Comparison of ENCODE assay signal across 11 mouse cellular contexts in genomic region chr17:24718938-24719337, GRCm38 (mm10). TPM values are rescaled to one million over a fixed set of nuclear protein-coding genes. Genes with fewer than 3 reads are reported as not detected.
A peak's percentile ranks its signal among the peaks of the same experiment; 100 is the strongest.
DNase-seq lines count a peak whose midpoint lies in the region; ATAC-seq and TF ChIP-seq lines count a peak whose summit lies in the region.
"Not testable (repeated sequence)": the region's sequence is repeated elsewhere in the genome, so short reads cannot be mapped to it uniquely, and the experiment has no call there.
"Had no signal": no experiment of that assay in that cellular context is flagged by ENCODE, and none has a peak within 500 bp of the region (broad histone marks: within the 10 kb centered on the region; RNA-seq: fewer than 3 reads in every experiment).

No protein-coding gene starts in this region.

- peak overlapping the region; percentile 98 for H3K9ac ChIP-seq in heart, embryonic 12.5 days
- not testable (repeated sequence) for H3K9ac ChIP-seq in hindbrain, postnatal 0 days (replicated peaks; ENCODE audit: low read length)
- H3K9ac ChIP-seq in limb, embryonic 11.5 days (ENCODE audit: low read length): peak overlapping the region; percentile 90
- H3K9ac ChIP-seq in lung, embryonic 14.5 days: peak overlapping the region; percentile 95
- peak overlapping the region; percentile 94; the same call in 1 of the 2 replicates for H3K9ac ChIP-seq in midbrain, postnatal 0 days (replicated peaks; ENCODE audit: low read length, poor library complexity, severe bottlenecking)
- peak overlapping the region; percentile 61; the same call in 1 of the 2 replicates for H3K9ac ChIP-seq in stomach, postnatal 0 days (ENCODE audit: low read length)

- peaks cover 51% of the 10 kb centered on the region for H3K36me3 ChIP-seq in erythroblast, embryonic 14.5 days (ENCODE audit: control insufficient read depth)
- peaks cover 41% of the 10 kb centered on the region for H3K36me3 ChIP-seq in heart, embryonic 12.5 days
- H3K36me3 ChIP-seq in hindbrain, postnatal 0 days (ENCODE audit: insufficient read depth, low read length): peaks cover 12% of the 10 kb centered on the region
- H3K36me3 ChIP-seq in limb, embryonic 11.5 days (ENCODE audit: control insufficient read depth, insufficient read depth, low read length): peaks cover 14% of the 10 kb centered on the region
- H3K36me3 ChIP-seq in lung, embryonic 14.5 days (ENCODE audit: insufficient read depth): peaks cover 47% of the 10 kb centered on the region
- H3K36me3 ChIP-seq in midbrain, postnatal 0 days (ENCODE audit: insufficient read depth, low read length): peaks cover 13% of the 10 kb centered on the region; the same call in 1 of the 2 replicates
- H3K36me3 ChIP-seq in stomach, postnatal 0 days (ENCODE audit: control insufficient read depth, insufficient read depth, low read length): not testable (repeated sequence)

- not testable (repeated sequence) for ATAC-seq in heart, embryonic 12.5 days (ENCODE audit: insufficient number of reproducible peaks, low FRiP score); hindbrain, postnatal 0 days; limb, embryonic 11.5 days (ENCODE audit: insufficient number of reproducible peaks, low FRiP score, low TSS enrichment, low read depth); lung, embryonic 14.5 days (ENCODE audit: insufficient read depth); midbrain, postnatal 0 days (ENCODE audit: low FRiP score); stomach, postnatal 0 days (ENCODE audit: low FRiP score, low TSS enrichment)

- not testable (repeated sequence) for H3K27ac ChIP-seq in heart, embryonic 12.5 days (ENCODE audit: poor library complexity, severe bottlenecking); hindbrain, postnatal 0 days; limb, embryonic 11.5 days (replicated peaks; ENCODE audit: low read depth, low read length); lung, embryonic 14.5 days (ENCODE audit: low read depth); midbrain, postnatal 0 days (ENCODE audit: low read depth, low read length); stomach, postnatal 0 days (replicated peaks)

- 52% methylated on average over 5 of the region's 5 CpGs for WGBS in heart, embryonic 12.5 days
- WGBS in hindbrain, postnatal 0 days: 69% methylated on average over 5 of the region's 5 CpGs
- WGBS in limb, embryonic 11.5 days: 61% methylated on average over 5 of the region's 5 CpGs
- 58% methylated on average over 5 of the region's 5 CpGs for WGBS in lung, embryonic 14.5 days
- WGBS in midbrain, postnatal 0 days: 68% methylated on average over 5 of the region's 5 CpGs
- WGBS in stomach, postnatal 0 days: 54% methylated on average over 5 of the region's 5 CpGs

- peak; percentile 27; the same call in 1 of the 2 replicates for TF ChIP-seq CTCF in hindbrain, postnatal 0 days (IDR thresholded peaks at IDR 0.05; ENCODE audit: low read depth)
- TF ChIP-seq CTCF in lung, embryonic 14.5 days (IDR thresholded peaks at IDR 0.05; ENCODE audit: low read depth): peak; percentile 30; the same call in 1 of the 2 replicates
- peak; percentile 37 for TF ChIP-seq CTCF in midbrain, postnatal 0 days (IDR thresholded peaks at IDR 0.05)
- peak; percentile 51 for TF ChIP-seq CTCF in stomach, postnatal 0 days (IDR thresholded peaks at IDR 0.05; ENCODE audit: low read depth)

- not testable (repeated sequence) for H3K27me3 ChIP-seq in erythroblast, embryonic 14.5 days (ENCODE audit: control insufficient read depth); heart, embryonic 12.5 days (replicated peaks); hindbrain, postnatal 0 days (ENCODE audit: insufficient read depth, low read length); limb, embryonic 11.5 days (ENCODE audit: control insufficient read depth, insufficient read depth, low read length); lung, embryonic 14.5 days (ENCODE audit: insufficient read depth, low read length); midbrain, postnatal 0 days (ENCODE audit: insufficient read depth, low read length); stomach, postnatal 0 days (ENCODE audit: control insufficient read depth, insufficient read depth, low read length)

- not testable (repeated sequence) for H3K9me3 ChIP-seq in erythroblast, embryonic 14.5 days (ENCODE audit: control insufficient read depth, low read length); heart, embryonic 12.5 days (replicated peaks); hindbrain, postnatal 0 days (ENCODE audit: low read length); limb, embryonic 11.5 days (ENCODE audit: control insufficient read depth, low read length); lung, embryonic 14.5 days (ENCODE audit: low read depth, low read length); midbrain, postnatal 0 days (ENCODE audit: low read length); stomach, postnatal 0 days (ENCODE audit: control insufficient read depth, low read length)

- H3K4me2 ChIP-seq in heart, embryonic 12.5 days: peak overlapping the region; percentile 79
- peak overlapping the region; percentile 59 for H3K4me2 ChIP-seq in hindbrain, postnatal 0 days (ENCODE audit: low read depth, low read length)
- peak overlapping the region; percentile 53 for H3K4me2 ChIP-seq in limb, embryonic 11.5 days (ENCODE audit: low read depth, severe bottlenecking)
- H3K4me2 ChIP-seq in lung, embryonic 14.5 days: peak overlapping the region; percentile 66
- H3K4me2 ChIP-seq in midbrain, postnatal 0 days (ENCODE audit: low read depth, low read length, poor library complexity, severe bottlenecking): peak overlapping the region; percentile 60
- H3K4me2 ChIP-seq in stomach, postnatal 0 days (replicated peaks; ENCODE audit: low read depth): peak overlapping the region; percentile 24

- peak; percentile 38 for DNase-seq in ZHBTc4 (ENCODE audit: low read depth, low spot score)
- not testable (repeated sequence) for DNase-seq in hindbrain, postnatal 0 days (ENCODE audit: low spot score); limb, embryonic 11.5 days (ENCODE audit: low spot score); lung, embryonic 14.5 days; midbrain, postnatal 0 days (ENCODE audit: low spot score); stomach, postnatal 0 days (ENCODE audit: low spot score)

- peak overlapping the region; percentile 85 for H3K4me3 ChIP-seq in erythroblast, embryonic 14.5 days (replicated peaks)
- peak overlapping the region; percentile 95 for H3K4me3 ChIP-seq in heart, embryonic 12.5 days
- H3K4me3 ChIP-seq in hindbrain, postnatal 0 days (ENCODE audit: low read length): peak overlapping the region; percentile 61
- H3K4me3 ChIP-seq in limb, embryonic 11.5 days (ENCODE audit: low read depth, low read length): peak overlapping the region; percentile 81
- peak overlapping the region; percentile 90 for H3K4me3 ChIP-seq in lung, embryonic 14.5 days (ENCODE audit: low read depth, low read length)
- H3K4me3 ChIP-seq in midbrain, postnatal 0 days (ENCODE audit: low read depth, low read length): peak overlapping the region; percentile 74
- peak overlapping the region; percentile 50 for H3K4me3 ChIP-seq in stomach, postnatal 0 days (ENCODE audit: low read depth, low read length)

- TF ChIP-seq EP300 in stomach, postnatal 0 days (optimal IDR thresholded peaks at IDR 0.05): not testable (repeated sequence)

- H3K4me1 ChIP-seq in erythroblast, embryonic 14.5 days (ENCODE audit: control insufficient read depth): peaks cover 49% of the 10 kb centered on the region
- peaks cover 29% of the 10 kb centered on the region for H3K4me1 ChIP-seq in heart, embryonic 12.5 days (replicated peaks)
- H3K4me1 ChIP-seq in hindbrain, postnatal 0 days (ENCODE audit: insufficient read depth, low read length); limb, embryonic 11.5 days (ENCODE audit: control insufficient read depth, insufficient read depth, low read length); lung, embryonic 14.5 days (ENCODE audit: insufficient read depth); midbrain, postnatal 0 days (ENCODE audit: insufficient read depth, low read length); stomach, postnatal 0 days (replicated peaks; ENCODE audit: control insufficient read depth, insufficient read depth): not testable (repeated sequence)

RNA-seq across cellular contexts. Expression of gene Rps2, which starts 1.0 kb away (rescaled TPM):
- 143 and 504 TPM in 2 replicates for polyA plus RNA-seq in erythroblast, embryonic 14.5 days (2012)
- polyA plus RNA-seq in heart, embryonic 12.5 days (2016; fragmentation: Nextera tagmentation; extraction: Ambion mirVana): 810 and 828 TPM in 2 replicates
- total RNA-seq in hindbrain, postnatal 0 days (2014; rRNA removed): 2,181 and 2,600 TPM in 2 replicates
- 809 and 820 TPM in 2 replicates for polyA plus RNA-seq in hindbrain, postnatal 0 days (2015; fragmentation: Nextera tagmentation; extraction: Ambion mirVana)
- 1,548 and 1,633 TPM in 2 replicates for polyA plus RNA-seq in limb, embryonic 11.5 days (2014; fragmentation: Nextera tagmentation; extraction: Ambion mirVana)
- polyA plus RNA-seq in lung, embryonic 14.5 days (2014; fragmentation: Nextera tagmentation; extraction: Ambion mirVana): 1,798 and 1,884 TPM in 2 replicates
- total RNA-seq in midbrain, postnatal 0 days (2014; rRNA removed): 2,209 and 2,389 TPM in 2 replicates
- 749 and 802 TPM in 2 replicates for polyA plus RNA-seq in midbrain, postnatal 0 days (2015; fragmentation: Nextera tagmentation; extraction: Ambion mirVana)
- polyA plus RNA-seq in stomach, postnatal 0 days (2015; fragmentation: Nextera tagmentation; extraction: Ambion mirVana): 1,081 and 1,135 TPM in 2 replicates

RNA-seq across cellular contexts. Expression of gene Rnf151, which starts 1.1 kb away (rescaled TPM):
- polyA plus RNA-seq in erythroblast, embryonic 14.5 days (2012): 0.19 TPM in 1 of 2 replicates, not detected in the other
- not detected in 2 replicates for polyA plus RNA-seq in heart, embryonic 12.5 days (2016; fragmentation: Nextera tagmentation; extraction: Ambion mirVana)
- not detected in 2 replicates for total RNA-seq in hindbrain, postnatal 0 days (2014; rRNA removed)
- not detected in 2 replicates for polyA plus RNA-seq in hindbrain, postnatal 0 days (2015; fragmentation: Nextera tagmentation; extraction: Ambion mirVana)
- 0.16 TPM in 1 of 2 replicates, not detected in the other for polyA plus RNA-seq in limb, embryonic 11.5 days (2014; fragmentation: Nextera tagmentation; extraction: Ambion mirVana)
- polyA plus RNA-seq in lung, embryonic 14.5 days (2014; fragmentation: Nextera tagmentation; extraction: Ambion mirVana): 0.46 and 0.71 TPM in 2 replicates
- not detected in 2 replicates for total RNA-seq in midbrain, postnatal 0 days (2014; rRNA removed)
- not detected in 2 replicates for polyA plus RNA-seq in midbrain, postnatal 0 days (2015; fragmentation: Nextera tagmentation; extraction: Ambion mirVana)
- 0.10 TPM in 1 of 2 replicates, not detected in the other for polyA plus RNA-seq in stomach, postnatal 0 days (2015; fragmentation: Nextera tagmentation; extraction: Ambion mirVana)
- total RNA-seq: gastrocnemius, postnatal 36 days; hematopoietic stem cell, adult 5-6 weeks; neutrophil, adult 5-6 weeks had no signal

RNA-seq across cellular contexts. Expression of gene Ndufb10, which starts 5.3 kb away (rescaled TPM):
- polyA plus RNA-seq in erythroblast, embryonic 14.5 days (2012): 104 and 106 TPM in 2 replicates
- 351 and 363 TPM in 2 replicates for polyA plus RNA-seq in heart, embryonic 12.5 days (2016; fragmentation: Nextera tagmentation; extraction: Ambion mirVana)
- total RNA-seq in hindbrain, postnatal 0 days (2014; rRNA removed): 135 and 157 TPM in 2 replicates
- polyA plus RNA-seq in hindbrain, postnatal 0 days (2015; fragmentation: Nextera tagmentation; extraction: Ambion mirVana): 353 and 356 TPM in 2 replicates
- 211 and 216 TPM in 2 replicates for polyA plus RNA-seq in limb, embryonic 11.5 days (2014; fragmentation: Nextera tagmentation; extraction: Ambion mirVana)
- 211 and 221 TPM in 2 replicates for polyA plus RNA-seq in lung, embryonic 14.5 days (2014; fragmentation: Nextera tagmentation; extraction: Ambion mirVana)
- 150 and 170 TPM in 2 replicates for total RNA-seq in midbrain, postnatal 0 days (2014; rRNA removed)
- 344 and 349 TPM in 2 replicates for polyA plus RNA-seq in midbrain, postnatal 0 days (2015; fragmentation: Nextera tagmentation; extraction: Ambion mirVana)
- 256 and 269 TPM in 2 replicates for polyA plus RNA-seq in stomach, postnatal 0 days (2015; fragmentation: Nextera tagmentation; extraction: Ambion mirVana)

RNA-seq across cellular contexts. Expression of gene Rpl3l, which starts 8.7 kb away (rescaled TPM):
- not detected in 2 replicates for polyA plus RNA-seq in erythroblast, embryonic 14.5 days (2012)
- 0.34 and 0.76 TPM in 2 replicates for polyA plus RNA-seq in heart, embryonic 12.5 days (2016; fragmentation: Nextera tagmentation; extraction: Ambion mirVana)
- total RNA-seq in hindbrain, postnatal 0 days (2014; rRNA removed): 1.3 TPM in 1 of 2 replicates, not detected in the other
- polyA plus RNA-seq in hindbrain, postnatal 0 days (2015; fragmentation: Nextera tagmentation; extraction: Ambion mirVana): 0.41 and 0.52 TPM in 2 replicates
- not detected in 2 replicates for polyA plus RNA-seq in limb, embryonic 11.5 days (2014; fragmentation: Nextera tagmentation; extraction: Ambion mirVana)
- polyA plus RNA-seq in lung, embryonic 14.5 days (2014; fragmentation: Nextera tagmentation; extraction: Ambion mirVana): not detected in 2 replicates
- total RNA-seq in midbrain, postnatal 0 days (2014; rRNA removed): not detected in 2 replicates
- 0.21 and 0.37 TPM in 2 replicates for polyA plus RNA-seq in midbrain, postnatal 0 days (2015; fragmentation: Nextera tagmentation; extraction: Ambion mirVana)
- 0.23 and 0.28 TPM in 2 replicates for polyA plus RNA-seq in stomach, postnatal 0 days (2015; fragmentation: Nextera tagmentation; extraction: Ambion mirVana)
- total RNA-seq: hematopoietic stem cell, adult 5-6 weeks had no signal

RNA-seq across cellular contexts. Expression of gene Tbl3, which starts 11.5 kb away (rescaled TPM):
- 1.1 and 1.8 TPM in 2 replicates for polyA plus RNA-seq in erythroblast, embryonic 14.5 days (2012)
- polyA plus RNA-seq in heart, embryonic 12.5 days (2016; fragmentation: Nextera tagmentation; extraction: Ambion mirVana): 45.9 and 49.5 TPM in 2 replicates
- 53.2 and 55.2 TPM in 2 replicates for total RNA-seq in hindbrain, postnatal 0 days (2014; rRNA removed)
- 43.5 and 49.2 TPM in 2 replicates for polyA plus RNA-seq in hindbrain, postnatal 0 days (2015; fragmentation: Nextera tagmentation; extraction: Ambion mirVana)
- polyA plus RNA-seq in limb, embryonic 11.5 days (2014; fragmentation: Nextera tagmentation; extraction: Ambion mirVana): 120 and 121 TPM in 2 replicates
- polyA plus RNA-seq in lung, embryonic 14.5 days (2014; fragmentation: Nextera tagmentation; extraction: Ambion mirVana): 97.9 and 112 TPM in 2 replicates
- total RNA-seq in midbrain, postnatal 0 days (2014; rRNA removed): 44.0 and 56.4 TPM in 2 replicates
- polyA plus RNA-seq in midbrain, postnatal 0 days (2015; fragmentation: Nextera tagmentation; extraction: Ambion mirVana): 38.2 and 46.7 TPM in 2 replicates
- polyA plus RNA-seq in stomach, postnatal 0 days (2015; fragmentation: Nextera tagmentation; extraction: Ambion mirVana): 33.7 and 36.3 TPM in 2 replicates

Comparison
In these comparisons a context has a peak if more than half of its experiments do, and no peak if none do; other contexts are left out.
1. H3K4me2 ChIP-seq: peak in every context shown above with its lines; median percentile 79 in heart, embryonic 12.5 days; 66 in lung, embryonic 14.5 days; 60 in midbrain, postnatal 0 days; 59 in hindbrain, postnatal 0 days; 53 in limb, embryonic 11.5 days; 24 in stomach, postnatal 0 days.